Mouse (Mus musculus) heart, embryonic 12.5 days (tissue): ENCODE results near the gene Hspbap1. TPM values are rescaled to one million over a fixed set of nuclear protein-coding genes. Genes with fewer than 3 reads are reported as not detected.
A peak's percentile ranks its signal among the peaks of the same experiment; 100 is the strongest.

Experiments
- ATAC-seq: fragments of 200-750 bp; cut with Nextera tagmentation; 2 replicates; pipeline ENCODE4 v1.8.0; 2017; ENCODE audit warnings: moderate TSS enrichment, moderate library complexity; ENCODE audit not compliant: insufficient number of reproducible peaks, low FRiP score
- H3K27ac ChIP-seq: fragments of 300-500 bp; sonication (generic); 2 replicates; pipeline ENCODE4 v1.5.1; 2016; ENCODE audit warnings: mild to moderate bottlenecking, moderate library complexity; ENCODE audit not compliant: poor library complexity, severe bottlenecking
- H3K27me3 ChIP-seq: fragments of 300-500 bp; sonication (generic); replicated peaks from 2 replicates; pipeline ENCODE4 v1.6.1; 2016; ENCODE audit warnings: mild to moderate bottlenecking, moderate library complexity
- H3K36me3 ChIP-seq: fragments of 300-500 bp; sonication (generic); 2 replicates; pipeline ENCODE4 v1.6.1; 2016; ENCODE audit warnings: mild to moderate bottlenecking, moderate library complexity
- H3K4me1 ChIP-seq: fragments of 300-500 bp; sonication (generic); replicated peaks from 2 replicates; pipeline ENCODE4 v1.6.1; 2016; ENCODE audit warnings: mild to moderate bottlenecking
- H3K4me2 ChIP-seq: fragments of 300-500 bp; sonication (generic); 2 replicates; pipeline ENCODE4 v1.6.1; 2016; ENCODE audit warnings: mild to moderate bottlenecking, moderate library complexity
- H3K4me3 ChIP-seq: fragments of 300-500 bp; sonication (generic); 2 replicates; pipeline ENCODE4 v1.5.1; 2016; ENCODE audit warnings: mild to moderate bottlenecking
- H3K9ac ChIP-seq: fragments of 300-500 bp; sonication (generic); 2 replicates; pipeline ENCODE4 v1.6.1; 2016; ENCODE audit warnings: mild to moderate bottlenecking, moderate library complexity
- H3K9me3 ChIP-seq: fragments of 300-500 bp; sonication (generic); replicated peaks from 2 replicates; pipeline ENCODE4 v1.6.1; 2016; ENCODE audit warnings: mild to moderate bottlenecking, moderate library complexity
- WGBS: fragments of 180-500 bp; shearing (Covaris S2); methylation state at CpG from one replicate; pipeline ENCODE4 v1.1.7; 2016; 5-methylcytosine and 5-hydroxymethylcytosine counted together
- polyA plus RNA-seq: library from polyadenylated mRNA; unstranded; fragments of >200 nt; fragmentation: Nextera tagmentation; extraction: Ambion mirVana; gene quantifications from 2 replicates; pipeline ENCODE4 v1.2.1, GENCODE M21; 2016

Hspbap1 gene
- polyA plus RNA-seq = 10.7 and 10.9 TPM in 2 replicates

- peak within 1 kb of the TSS; percentile 98 for H3K9ac ChIP-seq
- peak within 1 kb of the TSS; percentile 92 for H3K4me2 ChIP-seq
- H3K27ac ChIP-seq = peak within 1 kb of the TSS; percentile 58
- H3K4me3 ChIP-seq = peak within 1 kb of the TSS; percentile 69
- WGBS = under 1% methylated on average over 51 of the region's 51 CpGs
- peaks cover 14% of the 10 kb centered on the region for H3K4me1 ChIP-seq
- no peaks in the 10 kb centered on the region for H3K9me3 ChIP-seq
- peak; percentile 85 for ATAC-seq
- no peaks in the 10 kb centered on the region for H3K27me3 ChIP-seq
- H3K36me3 ChIP-seq = no peaks in the 10 kb centered on the region
Observed at GRCm38 (mm10) chr16:35769878-35770657, at the start of gene Hspbap1. Gene Hspbap1 (plus strand): TSS chr16:35770375.

- WGBS = 73% methylated on average over 6 of the region's 6 CpGs
- H3K4me1 ChIP-seq = no peaks in the 10 kb centered on the region
- no peaks in the 10 kb centered on the region for H3K9me3 ChIP-seq
- H3K9ac ChIP-seq = no peak overlapping the region
- H3K4me3 ChIP-seq = no peak overlapping the region
- no peak for ATAC-seq
- H3K4me2 ChIP-seq = no peak overlapping the region
- peaks cover 12% of the 10 kb centered on the region for H3K36me3 ChIP-seq
- no peaks in the 10 kb centered on the region for H3K27me3 ChIP-seq
- no peak overlapping the region for H3K27ac ChIP-seq
Observed at GRCm38 (mm10) chr16:35724561-35724960, 45.6 kb upstream of the Hspbap1 start.

- Histone ChIP-seq H3K27ac (no peak overlapping the region), H3K4me3 (no peak overlapping the region)
- 82% methylated on average over 2 of the region's 2 CpGs for WGBS
Observed at GRCm38 (mm10) chr16:35726601-35727000, 43.6 kb upstream of the Hspbap1 start.

GRCm38 (mm10) chr16:35729151-35729738, 40.9 kb upstream of the Hspbap1 start:
- Histone ChIP-seq H3K27ac (no peak overlapping the region), H3K27me3 (no peaks in the 10 kb centered on the region), H3K4me3 (no peak overlapping the region), H3K36me3 (peaks cover 12% of the 10 kb centered on the region), H3K9me3 (no peaks in the 10 kb centered on the region), H3K4me2 (no peak overlapping the region), H3K9ac (no peak overlapping the region), H3K4me1 (no peaks in the 10 kb centered on the region)
- ATAC-seq = no peak
- WGBS = 58% methylated on average over 8 of the region's 8 CpGs

More at GRCm38 (mm10) chr16:35726601-35727000, 43.6 kb upstream of the Hspbap1 start:
- ATAC-seq = no peak
- Histone ChIP-seq H3K27me3 (no peaks in the 10 kb centered on the region), H3K4me2 (no peak overlapping the region), H3K9ac (no peak overlapping the region), H3K9me3 (no peaks in the 10 kb centered on the region), H3K4me1 (no peaks in the 10 kb centered on the region), H3K36me3 (peaks cover 12% of the 10 kb centered on the region)

- H3K4me2 ChIP-seq = no peak overlapping the region
- no peak overlapping the region for H3K27ac ChIP-seq
- peaks cover 12% of the 10 kb centered on the region for H3K36me3 ChIP-seq
- ATAC-seq = no peak
- no peak overlapping the region for H3K4me3 ChIP-seq
- no peaks in the 10 kb centered on the region for H3K4me1 ChIP-seq
- no peaks in the 10 kb centered on the region for H3K9me3 ChIP-seq
- H3K27me3 ChIP-seq = 0 out of 2 replicates have a peak, but pooled peaks cover 4% of the 10 kb centered on the region
- H3K9ac ChIP-seq = no peak overlapping the region
- WGBS = 85% methylated on average over 7 of the region's 7 CpGs
Observed at GRCm38 (mm10) chr16:35732096-35732495, 38.1 kb upstream of the Hspbap1 start.

- 14% methylated on average over 6 of the region's 6 CpGs for WGBS
- Histone ChIP-seq H3K4me1 (peaks cover 7% of the 10 kb centered on the region), H3K27ac (no peak overlapping the region), H3K9ac (no peak overlapping the region), H3K9me3 (no peaks in the 10 kb centered on the region), H3K4me2 (no peak overlapping the region), H3K36me3 (no peaks in the 10 kb centered on the region), H3K4me3 (no peak overlapping the region), H3K27me3 (0 out of 2 replicates have a peak, but pooled peaks cover 4% of the 10 kb centered on the region)
- no peak for ATAC-seq
Observed at GRCm38 (mm10) chr16:35734038-35734437, 36.1 kb upstream of the Hspbap1 start.

- Histone ChIP-seq H3K36me3 (no peaks in the 10 kb centered on the region), H3K9ac (no peak overlapping the region), H3K9me3 (no peaks in the 10 kb centered on the region), H3K4me1 (peaks cover 37% of the 10 kb centered on the region), H3K4me3 (no peak overlapping the region), H3K27me3 (0 out of 2 replicates have a peak, but pooled peaks cover 4% of the 10 kb centered on the region), H3K4me2 (no peak overlapping the region), H3K27ac (no peak overlapping the region)
- ATAC-seq = no peak
- 74% methylated on average over 7 of the region's 7 CpGs for WGBS
Observed at GRCm38 (mm10) chr16:35738096-35738767, 31.9 kb upstream of the Hspbap1 start.

- no peak overlapping the region for H3K4me3 ChIP-seq
- no peak overlapping the region for H3K27ac ChIP-seq
- H3K36me3 ChIP-seq = no peaks in the 10 kb centered on the region
- H3K4me2 ChIP-seq = no peak overlapping the region
- no peak overlapping the region for H3K9ac ChIP-seq
- H3K27me3 ChIP-seq = 0 out of 2 replicates have a peak, but pooled peaks cover 4% of the 10 kb centered on the region
- H3K4me1 ChIP-seq = peaks cover 37% of the 10 kb centered on the region
- H3K9me3 ChIP-seq = no peaks in the 10 kb centered on the region
- no peak for ATAC-seq
- 34% methylated on average over 1 of the region's 1 CpGs for WGBS
Observed at GRCm38 (mm10) chr16:35739548-35739947, 30.6 kb upstream of the Hspbap1 start.

GRCm38 (mm10) chr16:35740357-35740756, 29.8 kb upstream of the Hspbap1 start:
- no peak for ATAC-seq
- no peak overlapping the region for H3K27ac ChIP-seq
- H3K9ac ChIP-seq = no peak overlapping the region
- 45% methylated on average over 12 of the region's 12 CpGs for WGBS
- no peak overlapping the region for H3K4me3 ChIP-seq
- H3K4me1 ChIP-seq = peaks cover 37% of the 10 kb centered on the region
- H3K4me2 ChIP-seq = peak overlapping the region; percentile 1
- no peaks in the 10 kb centered on the region for H3K36me3 ChIP-seq
- 0 out of 2 replicates have a peak, but pooled peaks cover 4% of the 10 kb centered on the region for H3K27me3 ChIP-seq
- H3K9me3 ChIP-seq = no peaks in the 10 kb centered on the region

- no peak for ATAC-seq
- WGBS = 59% methylated on average over 6 of the region's 6 CpGs
- H3K27ac ChIP-seq = no peak overlapping the region
Observed at GRCm38 (mm10) chr16:35740943-35741342, 29.2 kb upstream of the Hspbap1 start.

GRCm38 (mm10) chr16:35741621-35742020, 28.6 kb upstream of the Hspbap1 start:
- Histone ChIP-seq H3K9me3 (no peaks in the 10 kb centered on the region), H3K4me3 (no peak overlapping the region), H3K9ac (no peak overlapping the region), H3K4me2 (no peak overlapping the region), H3K27me3 (no peaks in the 10 kb centered on the region), H3K36me3 (no peaks in the 10 kb centered on the region), H3K4me1 (peaks cover 37% of the 10 kb centered on the region), H3K27ac (no peak overlapping the region)
- no peak for ATAC-seq
- WGBS = 91% methylated on average over 5 of the region's 5 CpGs

More at GRCm38 (mm10) chr16:35740943-35741342, 29.2 kb upstream of the Hspbap1 start:
- Histone ChIP-seq H3K4me2 (peak overlapping the region; percentile 1; the same call in 1 of the 2 replicates), H3K27me3 (no peaks in the 10 kb centered on the region), H3K4me3 (no peak overlapping the region), H3K9ac (no peak overlapping the region), H3K36me3 (no peaks in the 10 kb centered on the region), H3K4me1 (peaks cover 37% of the 10 kb centered on the region), H3K9me3 (no peaks in the 10 kb centered on the region)
